Mouse (Mus musculus): Measurements from ENCODE around the gene Apbb1.
A peak's percentile ranks its signal among the peaks of the same experiment; 100 is the strongest.

The Apbb1 gene

DNA sequence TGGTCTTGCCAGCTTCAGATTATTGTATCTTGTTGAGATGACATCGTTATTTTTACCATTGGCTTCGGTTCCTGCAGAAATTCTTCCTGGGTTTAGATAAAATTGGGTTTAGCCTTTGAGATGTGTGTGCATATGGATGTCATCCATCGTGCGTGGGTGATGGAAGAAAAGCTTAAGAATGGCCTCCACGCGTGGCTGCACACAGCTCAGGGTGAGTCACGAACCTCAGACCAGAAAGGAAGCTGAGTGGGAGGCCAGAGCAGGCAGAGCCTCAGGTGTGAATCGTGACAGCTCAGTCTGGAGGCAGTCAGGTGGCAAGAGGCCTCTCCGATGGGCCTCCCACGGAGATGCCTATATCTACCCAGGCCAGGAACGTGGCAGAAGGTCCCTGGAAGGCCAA lies 62.1 kb downstream of the Apbb1 start:
- DNase-seq: peak; percentile 36

DNA sequence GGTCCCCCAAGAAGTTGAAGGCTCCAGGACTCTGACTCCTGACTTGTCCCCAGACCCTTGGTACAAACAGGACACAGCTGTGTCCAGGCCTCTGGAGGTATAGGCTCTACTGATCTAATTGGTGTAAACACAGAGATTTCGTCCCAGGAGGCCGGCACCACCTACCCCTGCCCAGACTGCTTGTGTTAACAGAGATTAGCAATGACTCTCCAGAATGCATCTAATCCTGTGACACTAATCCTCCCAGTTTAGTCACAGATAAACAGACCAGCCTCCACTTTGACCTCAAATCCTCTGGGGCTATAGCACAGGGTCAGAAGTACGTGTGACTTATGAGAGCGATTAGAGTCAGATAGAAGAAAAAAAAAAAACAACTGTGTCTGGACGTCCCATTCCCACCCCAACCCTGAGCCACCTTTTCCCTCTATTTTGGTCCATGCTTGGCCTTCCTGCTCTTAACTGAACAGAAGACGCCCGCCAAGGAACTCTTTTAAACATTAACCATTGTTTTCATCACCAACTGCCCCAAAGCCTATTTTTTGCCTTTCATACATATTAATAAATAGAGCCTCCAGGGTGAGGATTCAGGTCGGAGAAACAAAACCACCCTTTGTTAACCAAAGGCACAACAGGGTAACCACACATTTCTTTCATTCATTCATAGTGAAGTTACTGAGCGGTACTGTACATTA lies 64.6 kb downstream of the Apbb1 start:
- DNase-seq: no peak

DNA sequence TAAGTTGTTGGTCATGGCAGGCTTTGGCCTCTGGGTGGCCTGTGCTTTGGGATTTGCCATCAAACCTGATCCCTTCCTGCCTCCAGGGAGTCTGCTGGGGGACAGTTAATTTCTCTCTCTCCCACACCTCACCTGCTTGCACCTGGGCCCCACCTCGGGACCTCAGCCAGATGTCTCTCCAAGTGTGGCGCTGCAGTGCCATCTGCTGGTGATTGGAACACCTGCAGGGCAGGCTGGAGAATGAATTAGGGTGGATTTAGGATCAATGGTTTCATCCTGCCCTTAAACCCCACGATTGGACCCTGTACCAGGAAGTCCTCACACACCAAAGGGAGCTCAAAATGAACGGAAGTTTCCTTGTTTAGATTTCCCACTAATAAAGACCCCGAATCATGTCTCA lies 66.3 kb downstream of the Apbb1 start:
- DNase-seq: peak; percentile 28

DNA sequence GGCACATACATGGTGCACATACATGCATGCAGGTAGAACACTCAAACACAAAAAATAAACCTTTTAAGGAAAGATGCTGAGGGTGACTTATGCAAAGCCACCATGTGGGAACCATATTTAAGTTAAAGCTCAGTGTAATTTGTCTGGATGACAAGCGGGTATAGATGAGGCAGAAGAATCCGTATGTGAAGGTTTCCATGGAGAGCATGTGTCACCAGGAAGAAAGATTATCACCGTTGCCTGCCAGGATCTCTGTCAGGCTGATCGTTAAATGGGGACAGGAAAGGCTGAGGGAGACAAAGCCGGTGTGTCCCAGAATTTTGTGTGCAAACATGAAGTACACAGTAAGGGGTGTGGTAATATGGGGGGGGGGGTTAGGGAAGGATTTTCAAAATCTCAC lies 66.9 kb downstream of the Apbb1 start:
- no peak for DNase-seq

DNA sequence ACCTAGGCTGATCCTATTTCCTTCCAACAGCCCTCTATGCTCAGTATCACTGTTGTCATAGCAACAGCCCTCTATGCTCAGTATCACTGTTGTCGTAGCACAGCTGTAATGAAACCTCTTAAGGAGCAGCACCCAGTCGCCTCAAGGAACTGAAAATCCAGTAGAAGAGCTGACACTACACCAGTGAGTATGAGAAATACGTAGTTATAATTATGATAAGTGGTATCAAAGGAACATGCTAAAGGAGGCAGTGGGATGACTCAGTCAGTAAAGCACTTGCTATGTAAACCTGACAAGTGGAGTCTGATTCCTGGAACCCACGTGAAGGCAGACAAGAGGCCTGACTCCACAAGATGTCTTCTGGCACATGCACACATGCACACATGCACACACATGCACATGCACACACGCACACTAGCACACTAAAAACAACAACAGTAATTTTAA lies 67.6 kb downstream of the Apbb1 start:
- no peak for DNase-seq

DNA sequence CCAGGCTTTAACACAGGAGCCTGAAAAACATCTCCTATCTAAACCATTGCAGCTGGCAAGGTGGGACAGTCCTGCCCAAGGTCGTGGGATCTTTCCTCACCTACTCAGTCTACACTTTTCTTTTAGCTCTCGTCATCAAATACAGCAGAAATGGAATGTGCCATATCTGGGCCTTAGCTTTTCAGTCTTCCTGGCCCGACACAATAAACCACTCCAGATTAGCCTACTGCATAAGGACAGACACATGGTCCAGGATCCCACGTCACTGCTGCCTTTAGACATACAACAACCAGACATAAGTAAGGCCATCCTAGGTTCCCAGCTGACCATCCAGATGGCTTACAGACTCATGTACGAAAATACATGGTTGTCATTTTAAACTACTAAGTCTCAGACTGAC lies 71.3 kb downstream of the Apbb1 start:
- no peak for DNase-seq

Data from cerebellum, adult 11-12 months (tissue).